Mouse (Mus musculus) kidney, adult 2 months (tissue): ENCODE measurements around the gene Ipo11.

Experiments
- CTCF ChIP-seq: fragments of 200-500 bp; conservative IDR thresholded peaks from 2 replicates; pipeline ENCODE4 v1.5.1; 2011; ENCODE audit warnings: low read depth, mild to moderate bottlenecking, control low read depth, low read length, moderate library complexity, mixed read lengths; ENCODE audit not compliant: insufficient read depth, insufficient read length
- POLR2A ChIP-seq: fragments of 200-500 bp; IDR thresholded peaks from one replicate; pipeline ENCODE4 v1.6.1; 2011; ENCODE audit warnings: low read depth, low read length, control low read depth

GRCm38 (mm10) chr13:106746823-106747222, 189.9 kb downstream of the Ipo11 start:
- TF ChIP-seq POLR2A, result no peak
- TF ChIP-seq CTCF, result no peak
